In the genomic region with DNA sequence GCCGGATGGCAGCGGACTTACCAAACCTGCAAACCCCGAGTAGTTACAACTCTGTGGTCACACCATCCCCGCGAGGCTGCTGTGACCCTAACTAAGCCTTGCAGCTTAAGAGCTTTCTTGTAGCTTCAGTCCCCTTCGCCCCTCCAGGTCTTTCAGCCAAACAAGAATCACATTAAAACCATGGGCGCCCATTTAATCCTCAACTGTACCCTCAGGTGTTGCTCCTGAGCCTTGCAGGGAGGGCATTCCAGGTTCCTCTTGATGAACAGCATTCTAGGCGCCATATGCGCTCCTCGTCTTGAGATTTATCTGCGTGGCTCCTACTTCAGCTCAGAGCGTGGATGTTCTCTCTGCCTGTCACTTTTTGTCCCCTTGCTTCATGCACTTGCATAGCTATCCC, we compare ENCODE assay signal across 8 mouse cellular contexts. TPM values are rescaled to one million over a fixed set of nuclear protein-coding genes. Genes with fewer than 3 reads are reported as not detected.
DNase-seq lines count a peak whose midpoint lies in the region; ATAC-seq and TF ChIP-seq lines count a peak whose summit lies in the region.

No protein-coding gene starts in this region.

- TF ChIP-seq CTCF in bone marrow macrophage, adult 2 months (IDR thresholded peaks at IDR 0.05; ENCODE audit: low read depth, low read length) = no peak

- no peaks in the 10 kb centered on the region for H3K9me3 ChIP-seq in heart, embryonic 14.5 days (ENCODE audit: control insufficient read depth, low read length)
- H3K9me3 ChIP-seq in hindbrain, embryonic 13.5 days = no peaks in the 10 kb centered on the region
- H3K9me3 ChIP-seq in midbrain, embryonic 14.5 days (ENCODE audit: control insufficient read depth, low read length) = no peaks in the 10 kb centered on the region

- H3K9ac ChIP-seq in heart, embryonic 14.5 days (ENCODE audit: low read length) = peak overlapping the region; percentile 51
- H3K9ac ChIP-seq in hindbrain, embryonic 13.5 days = peak overlapping the region; percentile 76
- peak overlapping the region; percentile 65 for H3K9ac ChIP-seq in midbrain, embryonic 14.5 days (replicated peaks; ENCODE audit: low read length)

- no peak for DNase-seq in heart, postnatal 10 days
- peak; percentile 52 for DNase-seq in midbrain, embryonic 14.5 days
- DNase-seq in Muller cell, postnatal 12 days (ENCODE audit: inconsistent ontology term) = no peak
- DNase-seq in cerebellum, adult 9-10 months = no peak
- DNase-seq in spleen, adult 12 weeks (ENCODE audit: low spot score) = no peak

- TF ChIP-seq POLR2A in bone marrow macrophage, adult 2 months (IDR thresholded peaks at IDR 0.05; ENCODE audit: borderline replicate concordance, low read depth, low read length) = no peak

- H3K27me3 ChIP-seq in heart, embryonic 14.5 days (ENCODE audit: control insufficient read depth, insufficient read depth, low read length) = peaks cover 24% of the 10 kb centered on the region
- H3K27me3 ChIP-seq in hindbrain, embryonic 13.5 days = peaks cover 14% of the 10 kb centered on the region; the same call in 1 of the 2 replicates
- no peaks in the 10 kb centered on the region for H3K27me3 ChIP-seq in midbrain, embryonic 14.5 days (ENCODE audit: control insufficient read depth, insufficient read depth, low read length)

- no peak for ATAC-seq in heart, embryonic 14.5 days (ENCODE audit: insufficient number of reproducible peaks, insufficient read depth, low FRiP score, low read depth)
- ATAC-seq in hindbrain, embryonic 13.5 days (ENCODE audit: low FRiP score) = 0 out of 2 replicates have a peak, but pooled peaks have one; percentile 6
- no peak for ATAC-seq in midbrain, embryonic 14.5 days (ENCODE audit: low FRiP score, low TSS enrichment)

- intact Hi-C loops in heart, postnatal 10 days (cut with DNase I) = no loop called here

- no peak overlapping the region for H3K27ac ChIP-seq in heart, embryonic 14.5 days (replicated peaks in 1 of 2; ENCODE audit: control insufficient read depth in 1 of 2, insufficient read depth in 1 of 2, low read depth in 2 of 2, low read length in 2 of 2)
- H3K27ac ChIP-seq in bone marrow macrophage, adult 2 months (ENCODE audit: insufficient read depth, low read depth, low read length) = no peak overlapping the region
- no peak overlapping the region for H3K27ac ChIP-seq in hindbrain, embryonic 13.5 days
- no peak overlapping the region for H3K27ac ChIP-seq in midbrain, embryonic 14.5 days (replicated peaks; ENCODE audit: low read depth, low read length)

- H3K4me1 ChIP-seq in heart, embryonic 14.5 days (ENCODE audit: control insufficient read depth in 2 of 2, insufficient read depth in 2 of 2, low read length in 2 of 2) = no peaks in the 10 kb centered on the region; a peak in 1 of 4 replicates
- peaks cover 3% of the 10 kb centered on the region; the same call in 1 of the 2 replicates for H3K4me1 ChIP-seq in bone marrow macrophage, adult 2 months (ENCODE audit: control insufficient read depth, insufficient read depth, low read length)
- H3K4me1 ChIP-seq in hindbrain, embryonic 13.5 days (replicated peaks) = peaks cover 21% of the 10 kb centered on the region
- H3K4me1 ChIP-seq in midbrain, embryonic 14.5 days (ENCODE audit: control insufficient read depth, insufficient read depth, low read length) = 0 out of 2 replicates have a peak, but pooled peaks cover 3% of the 10 kb centered on the region

- H3K4me2 ChIP-seq in heart, embryonic 14.5 days (ENCODE audit: low read length) = peak overlapping the region; percentile 76
- H3K4me2 ChIP-seq in hindbrain, embryonic 13.5 days = peak overlapping the region; percentile 77
- peak overlapping the region; percentile 73 for H3K4me2 ChIP-seq in midbrain, embryonic 14.5 days (ENCODE audit: low read length)

- H3K36me3 ChIP-seq in heart, embryonic 14.5 days (ENCODE audit: control insufficient read depth, insufficient read depth, low read length) = peaks cover 20% of the 10 kb centered on the region; the same call in 1 of the 2 replicates
- H3K36me3 ChIP-seq in hindbrain, embryonic 13.5 days = peaks cover 29% of the 10 kb centered on the region
- peaks cover 26% of the 10 kb centered on the region for H3K36me3 ChIP-seq in midbrain, embryonic 14.5 days (ENCODE audit: control insufficient read depth, insufficient read depth, low read length)

- 4% methylated on average over 12 of the region's 12 CpGs for WGBS in heart, embryonic 14.5 days
- WGBS in hindbrain, embryonic 13.5 days = 9% methylated on average over 12 of the region's 12 CpGs
- 6% methylated on average over 12 of the region's 12 CpGs for WGBS in midbrain, embryonic 14.5 days

- peak overlapping the region; percentile 52 to 62 for H3K4me3 ChIP-seq in heart, embryonic 14.5 days (ENCODE audit: control insufficient read depth in 1 of 2, insufficient read depth in 1 of 2, low read depth in 1 of 2, low read length in 2 of 2)
- peak overlapping the region; percentile 58; the same call in 1 of the 2 replicates for H3K4me3 ChIP-seq in bone marrow macrophage, adult 2 months (ENCODE audit: insufficient read depth, low read length)
- peak overlapping the region; percentile 64 for H3K4me3 ChIP-seq in hindbrain, embryonic 13.5 days
- peak overlapping the region; percentile 61 for H3K4me3 ChIP-seq in midbrain, embryonic 14.5 days (replicated peaks; ENCODE audit: low read depth, low read length)

RNA-seq across cellular contexts. Expression of gene B3gnt4, which starts 1.3 kb away (rescaled TPM):
- 0.40 and 0.41 TPM in 2 replicates for polyA plus RNA-seq in heart, embryonic 14.5 days (2014; fragmentation: Nextera tagmentation; extraction: Ambion mirVana)
- total RNA-seq in heart, postnatal 10 days (2021) = not detected
- polyA plus RNA-seq in bone marrow macrophage, adult 2 months (2012; ENCODE audit: insufficient read depth, insufficient read length, missing spikeins) = not detected in 2 replicates
- 1.1 and 1.6 TPM in 2 replicates for polyA plus RNA-seq in hindbrain, embryonic 13.5 days (2015; fragmentation: Nextera tagmentation; extraction: Ambion mirVana)
- polyA plus RNA-seq in midbrain, embryonic 14.5 days (2014; fragmentation: Nextera tagmentation; extraction: Ambion mirVana) = 1.2 and 1.4 TPM in 2 replicates

RNA-seq across cellular contexts. Expression of gene Diablo, which starts 15.1 kb away (rescaled TPM):
- 100 and 104 TPM in 2 replicates for polyA plus RNA-seq in heart, embryonic 14.5 days (2014; fragmentation: Nextera tagmentation; extraction: Ambion mirVana)
- total RNA-seq in heart, postnatal 10 days (2021) = 10 to 100 TPM; 54.5 to 59.1 TPM
- 29.3 and 30.5 TPM in 2 replicates for polyA plus RNA-seq in bone marrow macrophage, adult 2 months (2012; ENCODE audit: insufficient read depth, insufficient read length, missing spikeins)
- polyA plus RNA-seq in hindbrain, embryonic 13.5 days (2015; fragmentation: Nextera tagmentation; extraction: Ambion mirVana) = 119 and 120 TPM in 2 replicates
- 101 and 120 TPM in 2 replicates for polyA plus RNA-seq in midbrain, embryonic 14.5 days (2014; fragmentation: Nextera tagmentation; extraction: Ambion mirVana)

RNA-seq across cellular contexts. Expression of gene Gm49027, which starts 16.4 kb away (rescaled TPM):
- polyA plus RNA-seq in heart, embryonic 14.5 days (2014; fragmentation: Nextera tagmentation; extraction: Ambion mirVana) = 0.31 and 0.57 TPM in 2 replicates
- total RNA-seq in heart, postnatal 10 days (2021) = not detected
- 0.74 TPM in 1 of 2 replicates, not detected in the other for polyA plus RNA-seq in bone marrow macrophage, adult 2 months (2012; ENCODE audit: insufficient read depth, insufficient read length, missing spikeins)
- 3.5 and 4.8 TPM in 2 replicates for polyA plus RNA-seq in hindbrain, embryonic 13.5 days (2015; fragmentation: Nextera tagmentation; extraction: Ambion mirVana)
- polyA plus RNA-seq in midbrain, embryonic 14.5 days (2014; fragmentation: Nextera tagmentation; extraction: Ambion mirVana) = 1.1 and 1.3 TPM in 2 replicates

RNA-seq across cellular contexts. Expression of gene Il31, which starts 19.6 kb away (rescaled TPM):
- not detected in 2 replicates for polyA plus RNA-seq in heart, embryonic 14.5 days (2014; fragmentation: Nextera tagmentation; extraction: Ambion mirVana)
- not detected for total RNA-seq in heart, postnatal 10 days (2021)
- not detected in 2 replicates for polyA plus RNA-seq in bone marrow macrophage, adult 2 months (2012; ENCODE audit: insufficient read depth, insufficient read length, missing spikeins)
- polyA plus RNA-seq in hindbrain, embryonic 13.5 days (2015; fragmentation: Nextera tagmentation; extraction: Ambion mirVana) = not detected in 2 replicates
- not detected in 2 replicates for polyA plus RNA-seq in midbrain, embryonic 14.5 days (2014; fragmentation: Nextera tagmentation; extraction: Ambion mirVana)

RNA-seq across cellular contexts. Expression of gene Lrrc43, which starts 19.8 kb away (rescaled TPM):
- not detected in 2 replicates for polyA plus RNA-seq in heart, embryonic 14.5 days (2014; fragmentation: Nextera tagmentation; extraction: Ambion mirVana)
- not detected for total RNA-seq in heart, postnatal 10 days (2021)
- not detected in 2 replicates for polyA plus RNA-seq in bone marrow macrophage, adult 2 months (2012; ENCODE audit: insufficient read depth, insufficient read length, missing spikeins)
- polyA plus RNA-seq in hindbrain, embryonic 13.5 days (2015; fragmentation: Nextera tagmentation; extraction: Ambion mirVana) = 0.16 and 0.22 TPM in 2 replicates
- 0.20 and 0.41 TPM in 2 replicates for polyA plus RNA-seq in midbrain, embryonic 14.5 days (2014; fragmentation: Nextera tagmentation; extraction: Ambion mirVana)
